Comparison of ENCODE assay signal across 16 mouse cellular contexts in the genomic region with DNA sequence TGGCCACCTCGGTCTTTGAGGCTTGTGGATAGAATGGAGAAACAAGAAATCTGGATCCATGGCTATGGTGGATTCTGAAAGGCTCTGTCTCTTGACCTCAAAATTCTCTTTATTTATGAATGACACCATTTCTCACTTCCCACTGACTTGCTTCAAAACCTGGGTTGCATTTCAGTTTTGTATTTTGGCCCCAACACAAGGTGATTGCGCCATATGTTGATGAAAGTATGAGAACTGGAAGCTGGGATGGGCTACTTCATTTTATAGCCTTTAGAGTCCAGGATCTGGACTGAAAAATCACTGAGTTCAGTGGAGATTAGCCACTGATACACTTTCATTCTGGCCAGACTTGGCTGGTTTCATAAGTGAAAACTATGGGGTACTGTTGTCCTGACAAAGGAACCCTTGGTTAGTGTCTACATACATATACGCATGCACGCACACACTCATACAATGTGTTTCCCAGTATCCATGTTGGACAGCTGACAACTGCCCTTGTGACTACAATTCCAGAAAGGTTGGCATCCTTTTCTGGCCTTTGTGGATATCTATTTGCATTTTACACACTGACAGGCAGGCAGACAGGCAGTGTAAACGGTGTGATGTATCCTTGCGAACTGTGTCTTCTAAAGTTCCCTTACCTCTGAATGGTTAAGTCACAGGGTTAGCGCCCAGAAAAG.
DNase-seq lines count a peak whose midpoint lies in the region; TF ChIP-seq lines count a peak whose summit lies in the region.
"Had no signal": no experiment of that assay in that cellular context is flagged by ENCODE, and none has a peak within 500 bp of the region (broad histone marks: within the 10 kb centered on the region; RNA-seq: fewer than 3 reads in every experiment).

No protein-coding gene starts in this region.

- no peaks in the 10 kb centered on the region for H3K36me3 ChIP-seq in kidney, adult 2 months (ENCODE audit: control insufficient read depth, insufficient read depth, low read length)
- H3K36me3 ChIP-seq in small intestine, adult 2 months (ENCODE audit: control insufficient read depth, insufficient read depth, low read length), result peaks cover 12% of the 10 kb centered on the region

- H3K4me1 ChIP-seq in kidney, adult 2 months (ENCODE audit: control insufficient read depth, insufficient read depth, low read length), result peaks cover 48% of the 10 kb centered on the region
- H3K4me1 ChIP-seq in embryonic fibroblast, embryonic 13.5 days (ENCODE audit: control insufficient read depth, insufficient read depth, low read length), result no peaks in the 10 kb centered on the region
- H3K4me1 ChIP-seq in small intestine, adult 2 months (ENCODE audit: control insufficient read depth, insufficient read depth, insufficient read length, low read length), result peaks cover 47% of the 10 kb centered on the region

- H3K27ac ChIP-seq in kidney, adult 2 months (ENCODE audit: insufficient read depth, low read depth, low read length), result peak overlapping the region; percentile 78
- peak overlapping the region; percentile 2; the same call in 1 of the 2 replicates for H3K27ac ChIP-seq in embryonic fibroblast, embryonic 13.5 days (ENCODE audit: insufficient read depth, low read length)
- peak overlapping the region; percentile 99 for H3K27ac ChIP-seq in small intestine, adult 2 months (ENCODE audit: insufficient read depth, low read depth, low read length)
- H3K27ac ChIP-seq: hindbrain, postnatal 0 days had no signal

- no peaks in the 10 kb centered on the region for H3K27me3 ChIP-seq in kidney, adult 2 months (replicated peaks; ENCODE audit: control insufficient read depth, insufficient read depth, low read length)
- H3K27me3 ChIP-seq in small intestine, adult 2 months (ENCODE audit: control insufficient read depth, insufficient read depth, low read length), result no peaks in the 10 kb centered on the region

- WGBS in kidney, adult 2 months, result 80% methylated on average over 7 of the region's 7 CpGs
- WGBS in small intestine, adult 2 months, result 38% methylated on average over 7 of the region's 7 CpGs

- intact Hi-C loops in left cerebral cortex, postnatal 25 days (cut with DNase I), result no loop called here

- no peak overlapping the region for H3K4me3 ChIP-seq in kidney, adult 2 months (ENCODE audit: insufficient read depth, low read depth, low read length)
- H3K4me3 ChIP-seq in embryonic fibroblast, embryonic 13.5 days (ENCODE audit: insufficient read depth, low read length), result no peak overlapping the region
- no peak overlapping the region for H3K4me3 ChIP-seq in small intestine, adult 2 months (ENCODE audit: low read depth, low read length)

- TF ChIP-seq POLR2A in kidney, adult 2 months (IDR thresholded peaks at IDR 0.05; ENCODE audit: low read depth, low read length), result no peak
- TF ChIP-seq POLR2A in embryonic fibroblast, embryonic 13.5 days (IDR thresholded peaks at IDR 0.05; ENCODE audit: low read depth, low read length), result no peak
- no peak for TF ChIP-seq POLR2A in small intestine, adult 2 months (IDR thresholded peaks at IDR 0.05; ENCODE audit: low read depth, low read length)

- DNase-seq in kidney, adult 2 months, result peak; percentile 52
- no peak for DNase-seq in kidney, postnatal 25 days
- DNase-seq in adipocyte (ENCODE audit: low spot score), result peak; percentile 66
- no peak for DNase-seq in c-Kit-positive CD71-positive TER-119-positive erythroid progenitor cells, embryonic 14.5 days (ENCODE audit: low spot score)
- no peak for DNase-seq in left cerebral cortex, postnatal 25 days (ENCODE audit: low spot score in 2 of 2)
- DNase-seq: adrenal gland, postnatal 10 days; cerebellum, adult 11 months; heart, postnatal 14 days; kidney, postnatal 10 days; layer of hippocampus, postnatal 36 days; lung, adult 2 months; right cerebral cortex, postnatal 25 days; thymus, postnatal 25 days had no signal

- no peak for TF ChIP-seq CTCF in kidney, adult 2 months (conservative IDR thresholded peaks at IDR 0.05; ENCODE audit: insufficient read depth, insufficient read length, low read depth, low read length)
- TF ChIP-seq CTCF in embryonic fibroblast, embryonic 13.5 days (IDR thresholded peaks at IDR 0.05; ENCODE audit: borderline replicate concordance, insufficient read depth, low read length), result no peak
- TF ChIP-seq CTCF in small intestine, adult 2 months (IDR thresholded peaks at IDR 0.05; ENCODE audit: extremely low read depth, insufficient read length, insufficient replicate concordance, low read depth, low read length), result no peak

Comparison
In these comparisons a context has a peak if more than half of its experiments do, and no peak if none do; other contexts are left out.
1. DNase-seq: peak in kidney, adult 2 months (single experiment) and adipocyte (single experiment); none in kidney, postnatal 25 days (0 of 2), c-Kit-positive CD71-positive TER-119-positive erythroid progenitor cells, embryonic 14.5 days (single experiment) and left cerebral cortex, postnatal 25 days (0 of 2).
2. H3K27ac ChIP-seq: peak in every context shown above with its lines; median percentile 99 in small intestine, adult 2 months; 78 in kidney, adult 2 months; 2 in embryonic fibroblast, embryonic 13.5 days.